Mouse (Mus musculus): Measurements from ENCODE around the gene Nmnat2. TPM values are rescaled to one million over a fixed set of nuclear protein-coding genes. Genes with fewer than 3 reads are reported as not detected.

The Nmnat2 gene
- total RNA-seq (2012; rRNA removed) (2.8 and 3.0 TPM in 2 replicates), polyA plus RNA-seq (2012; ENCODE audit: insufficient read depth in 1 of 2, insufficient read length in 2 of 2, low read depth in 1 of 2, low replicate concordance in 2 of 2, missing spikeins in 1 of 2) (1 to 10 TPM in 1 of 2 experiments, not detected in 1; 1.3 TPM)

GRCm38 (mm10) chr1:152954821-152955523, at the start of gene Nmnat2:
Nmnat2 (plus strand) TSS chr1:152954993.
- Histone ChIP-seq H3K4me3 (ENCODE audit: control insufficient read depth in 1 of 2, insufficient read depth in 1 of 2, low read depth in 2 of 2, low read length in 2 of 2) (no peak within 1 kb of the TSS), H3K27ac (ENCODE audit: control insufficient read depth, low read depth, low read length) (no peak within 1 kb of the TSS), H3K79me2 (ENCODE audit: control insufficient read depth, insufficient read depth, low read length, poor library complexity) (no peaks in the 10 kb centered on the region), H3K9me3 (replicated peaks; ENCODE audit: insufficient read depth, low read length) (no peaks in the 10 kb centered on the region), H3K4me1 (ENCODE audit: control insufficient read depth in 1 of 2, insufficient read depth in 2 of 2, low read length in 2 of 2) (no peaks in the 10 kb centered on the region), H3K36me3 (ENCODE audit: control insufficient read depth in 1 of 2, insufficient read depth in 2 of 2, low read length in 2 of 2) (no peaks in the 10 kb centered on the region), H3K27me3 (ENCODE audit: control insufficient read depth in 1 of 2, insufficient read depth in 2 of 2, low read length in 2 of 2) (peaks cover 5 to 6% of the 10 kb centered on the region in 2 experiments), H3K9ac (ENCODE audit: control insufficient read depth, low read depth, low read length, poor library complexity, severe bottlenecking) (no peak within 1 kb of the TSS)
- no peak for DNase-seq (ENCODE audit: low read depth, low spot score)
- TF ChIP-seq RCOR1 (IDR thresholded peaks at IDR 0.05; ENCODE audit: low read depth, low read length) (no peak), RAD21 (IDR thresholded peaks at IDR 0.05; ENCODE audit: low read depth, low read length) (no peak), UBTF (IDR thresholded peaks at IDR 0.05; ENCODE audit: borderline replicate concordance, insufficient read depth, low read depth, low read length) (no peak), MYB (IDR thresholded peaks at IDR 0.05; ENCODE audit: low read depth, low read length) (no peak), POLR2AphosphoS2 (IDR thresholded peaks at IDR 0.05; ENCODE audit: low read length) (no peak)

- H3K4me1 ChIP-seq (ENCODE audit: control insufficient read depth in 1 of 2, insufficient read depth in 2 of 2, low read length in 2 of 2), result peaks cover 0 to 7% of the 10 kb centered on the region in 2 experiments; a peak in 2 of 4 replicates
- H3K4me3 ChIP-seq (ENCODE audit: control insufficient read depth in 1 of 2, insufficient read depth in 1 of 2, low read depth in 2 of 2, low read length in 2 of 2), result no peak overlapping the region
- H3K9ac ChIP-seq (ENCODE audit: control insufficient read depth, low read depth, low read length, poor library complexity, severe bottlenecking), result no peak overlapping the region
- no peak for TF ChIP-seq MEF2A (IDR thresholded peaks at IDR 0.05; ENCODE audit: extremely low read depth, insufficient replicate concordance, low read depth, low read length, poor library complexity, severe bottlenecking)
- no peak for TF ChIP-seq USF1 (IDR thresholded peaks at IDR 0.05; ENCODE audit: low read depth, low read length)
- TF ChIP-seq EP300 (IDR thresholded peaks at IDR 0.05; ENCODE audit: low read depth in 1 of 2, low read length in 2 of 2), result 0 out of 4 replicates have a peak, but pooled peaks of 1 of the 2 experiments have one; percentile 4
- no peaks in the 10 kb centered on the region; a peak in 4 of 4 replicates for H3K27me3 ChIP-seq (ENCODE audit: control insufficient read depth in 1 of 2, insufficient read depth in 2 of 2, low read length in 2 of 2)
- H3K36me3 ChIP-seq (ENCODE audit: control insufficient read depth in 1 of 2, insufficient read depth in 2 of 2, low read length in 2 of 2), result peaks cover 0 to 2% of the 10 kb centered on the region in 2 experiments; a peak in 1 of 4 replicates
- no peak overlapping the region for H3K27ac ChIP-seq (ENCODE audit: control insufficient read depth, low read depth, low read length)
- H3K9me3 ChIP-seq (replicated peaks; ENCODE audit: insufficient read depth, low read length), result no peaks in the 10 kb centered on the region
- no peaks in the 10 kb centered on the region for H3K79me2 ChIP-seq (ENCODE audit: control insufficient read depth, insufficient read depth, low read length, poor library complexity)
- DNase-seq (ENCODE audit: low read depth, low spot score), result peak; percentile 32
These were observed 41.0 kb upstream of the Nmnat2 start for GRCm38 (mm10) chr1:152913483-152914460.

DNA sequence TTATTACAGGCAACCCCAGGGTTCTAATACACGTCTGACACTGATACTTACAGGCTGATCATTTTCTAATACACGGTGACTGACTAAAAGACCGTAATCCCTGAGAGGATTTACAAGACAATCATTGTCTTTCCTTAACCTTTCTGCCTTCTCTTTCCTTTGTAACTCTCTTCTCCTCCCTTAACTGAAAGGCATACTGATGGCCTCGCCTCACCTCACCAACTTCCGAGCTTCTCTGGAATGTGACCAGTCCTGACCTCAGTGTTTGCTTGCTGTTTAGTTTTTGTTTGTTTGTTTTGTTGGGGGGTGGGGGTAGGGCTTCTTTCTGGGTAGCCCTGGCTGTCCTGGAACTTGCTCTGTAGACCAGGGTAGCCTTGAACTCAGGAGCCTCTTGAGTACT, 39.0 kb upstream of the Nmnat2 start:
- H3K27ac ChIP-seq (ENCODE audit: control insufficient read depth, low read depth, low read length), result no peak overlapping the region

More for the DNA sequence above, 39.0 kb upstream of the Nmnat2 start:
- DNase-seq (ENCODE audit: low read depth, low spot score), result no peak
- no peaks in the 10 kb centered on the region for H3K9me3 ChIP-seq (replicated peaks; ENCODE audit: insufficient read depth, low read length)
- TF ChIP-seq CTCF (IDR thresholded peaks at IDR 0.05 in 2 of 3, conservative IDR thresholded peaks at IDR 0.05 in 1 of 3; ENCODE audit: control insufficient read depth in 1 of 3, insufficient read depth in 1 of 3, low read depth in 2 of 3, low read length in 3 of 3, poor library complexity in 1 of 3, severe bottlenecking in 1 of 3) (no peak), NELFE (IDR thresholded peaks at IDR 0.05; ENCODE audit: low read depth, low read length) (no peak), USF2 (IDR thresholded peaks at IDR 0.05; ENCODE audit: borderline replicate concordance in 1 of 2, insufficient read depth in 1 of 2, low read depth in 1 of 2, low read length in 2 of 2) (no peak), JUND (IDR thresholded peaks at IDR 0.05; ENCODE audit: low read depth, low read length) (no peak), RCOR1 (IDR thresholded peaks at IDR 0.05; ENCODE audit: low read depth, low read length) (no peak), ZMIZ1 (IDR thresholded peaks at IDR 0.05; ENCODE audit: low read depth, low read length) (no peak), BHLHE40 (IDR thresholded peaks at IDR 0.05; ENCODE audit: borderline replicate concordance, low read depth, low read length) (no peak), E2F4 (IDR thresholded peaks at IDR 0.05; ENCODE audit: borderline replicate concordance, low read depth, low read length) (no peak), GABPA (IDR thresholded peaks at IDR 0.05; ENCODE audit: low read depth, low read length) (no peak), ZC3H11A (IDR thresholded peaks at IDR 0.05; ENCODE audit: low read depth, low read length) (no peak), EP300 (IDR thresholded peaks at IDR 0.05; ENCODE audit: low read depth in 1 of 2, low read length in 2 of 2) (no peak), SIN3A (IDR thresholded peaks at IDR 0.05; ENCODE audit: low read length) (no peak), ETS1 (IDR thresholded peaks at IDR 0.05; ENCODE audit: low read depth, low read length) (no peak), MEF2A (IDR thresholded peaks at IDR 0.05; ENCODE audit: extremely low read depth, insufficient replicate concordance, low read depth, low read length, poor library complexity, severe bottlenecking) (no peak), TCF12 (IDR thresholded peaks at IDR 0.05; ENCODE audit: low read depth, low read length) (no peak)
- peaks cover 0 to 7% of the 10 kb centered on the region in 2 experiments; a peak in 2 of 4 replicates for H3K4me1 ChIP-seq (ENCODE audit: control insufficient read depth in 1 of 2, insufficient read depth in 2 of 2, low read length in 2 of 2)
- no peak overlapping the region for H3K9ac ChIP-seq (ENCODE audit: control insufficient read depth, low read depth, low read length, poor library complexity, severe bottlenecking)
- H3K79me2 ChIP-seq (ENCODE audit: control insufficient read depth, insufficient read depth, low read length, poor library complexity), result no peaks in the 10 kb centered on the region
- peaks cover 0 to 2% of the 10 kb centered on the region in 2 experiments; a peak in 1 of 4 replicates for H3K36me3 ChIP-seq (ENCODE audit: control insufficient read depth in 1 of 2, insufficient read depth in 2 of 2, low read length in 2 of 2)
- no peaks in the 10 kb centered on the region; a peak in 4 of 4 replicates for H3K27me3 ChIP-seq (ENCODE audit: control insufficient read depth in 1 of 2, insufficient read depth in 2 of 2, low read length in 2 of 2)
- H3K4me3 ChIP-seq (ENCODE audit: control insufficient read depth in 1 of 2, insufficient read depth in 1 of 2, low read depth in 2 of 2, low read length in 2 of 2), result no peak overlapping the region

Data from MEL (cell line).